In genomic region chr8:83608398-83608829, GRCm38 (mm10) we compare ENCODE assay signal across 8 mouse cellular contexts. TPM values are rescaled to one million over a fixed set of nuclear protein-coding genes. Genes with fewer than 3 reads are reported as not detected.
DNase-seq lines count a peak whose midpoint lies in the region; ATAC-seq and TF ChIP-seq lines count a peak whose summit lies in the region.

No protein-coding gene starts in this region.

- H3K9me3 ChIP-seq in limb, embryonic 11.5 days (ENCODE audit: control insufficient read depth, low read length) = no peaks in the 10 kb centered on the region
- H3K9me3 ChIP-seq in midbrain, embryonic 11.5 days (ENCODE audit: control insufficient read depth, low read length) = no peaks in the 10 kb centered on the region

- H3K27me3 ChIP-seq in limb, embryonic 11.5 days (ENCODE audit: control insufficient read depth, insufficient read depth, low read length) = no peaks in the 10 kb centered on the region
- H3K27me3 ChIP-seq in midbrain, embryonic 11.5 days (ENCODE audit: control insufficient read depth, insufficient read depth, low read length) = no peaks in the 10 kb centered on the region
- H3K27me3 ChIP-seq in small intestine, adult 2 months (ENCODE audit: control insufficient read depth, insufficient read depth, low read length) = no peaks in the 10 kb centered on the region

- ATAC-seq in limb, embryonic 11.5 days (ENCODE audit: insufficient number of reproducible peaks, low FRiP score, low TSS enrichment, low read depth) = peak; percentile 81
- peak; percentile 66 for ATAC-seq in midbrain, embryonic 11.5 days (ENCODE audit: low FRiP score)

- TF ChIP-seq CTCF in small intestine, adult 2 months (IDR thresholded peaks at IDR 0.05; ENCODE audit: extremely low read depth, insufficient read length, insufficient replicate concordance, low read depth, low read length) = no peak

- under 1% methylated on average over 51 of the region's 51 CpGs for WGBS in limb, embryonic 11.5 days
- WGBS in midbrain, embryonic 11.5 days = under 1% methylated on average over 47 of the region's 51 CpGs
- under 1% methylated on average over 51 of the region's 51 CpGs for WGBS in small intestine, adult 2 months

- H3K4me2 ChIP-seq in limb, embryonic 11.5 days (ENCODE audit: low read depth, severe bottlenecking) = peak overlapping the region; percentile 74
- H3K4me2 ChIP-seq in midbrain, embryonic 11.5 days = peak overlapping the region; percentile 90

- peak overlapping the region; percentile 84 for H3K4me3 ChIP-seq in limb, embryonic 11.5 days (ENCODE audit: low read depth, low read length)
- H3K4me3 ChIP-seq in midbrain, embryonic 11.5 days (ENCODE audit: low read depth, low read length) = peak overlapping the region; percentile 77
- peak overlapping the region; percentile 73 for H3K4me3 ChIP-seq in small intestine, adult 2 months (ENCODE audit: low read depth, low read length)

- H3K36me3 ChIP-seq in limb, embryonic 11.5 days (ENCODE audit: control insufficient read depth, insufficient read depth, low read length) = peaks cover 16% of the 10 kb centered on the region
- peaks cover 23% of the 10 kb centered on the region for H3K36me3 ChIP-seq in midbrain, embryonic 11.5 days (ENCODE audit: control insufficient read depth, insufficient read depth, low read length)
- peaks cover 32% of the 10 kb centered on the region for H3K36me3 ChIP-seq in small intestine, adult 2 months (ENCODE audit: control insufficient read depth, insufficient read depth, low read length)

- H3K4me1 ChIP-seq in limb, embryonic 11.5 days (ENCODE audit: control insufficient read depth, insufficient read depth, low read length) = peaks cover 6% of the 10 kb centered on the region
- H3K4me1 ChIP-seq in midbrain, embryonic 11.5 days (ENCODE audit: control insufficient read depth, insufficient read depth, low read length) = peaks cover 16% of the 10 kb centered on the region
- peaks cover 10% of the 10 kb centered on the region; the same call in 1 of the 2 replicates for H3K4me1 ChIP-seq in small intestine, adult 2 months (ENCODE audit: control insufficient read depth, insufficient read depth, insufficient read length, low read length)

- H3K27ac ChIP-seq in limb, embryonic 11.5 days (replicated peaks; ENCODE audit: low read depth, low read length) = peak overlapping the region; percentile 90
- peak overlapping the region; percentile 89 for H3K27ac ChIP-seq in midbrain, embryonic 11.5 days (ENCODE audit: low read depth, low read length)
- peak overlapping the region; percentile 90 for H3K27ac ChIP-seq in small intestine, adult 2 months (ENCODE audit: insufficient read depth, low read depth, low read length)

- peak; percentile 80 for DNase-seq in cerebellum, adult 18-20 months
- no peak for DNase-seq in cerebellum, adult 9-11 months
- peak; percentile 85 for DNase-seq in embryo, embryonic 11 days
- peak; percentile 90 to 92 for DNase-seq in heart, adult 18-20 months
- DNase-seq in kidney, adult 11 months = peak; percentile 84
- DNase-seq in limb, embryonic 11.5 days (ENCODE audit: low spot score) = peak; percentile 80
- DNase-seq in midbrain, embryonic 11.5 days (ENCODE audit: low spot score, missing footprints) = no peak

- peak overlapping the region; percentile 85 for H3K9ac ChIP-seq in limb, embryonic 11.5 days (ENCODE audit: low read length)
- peak overlapping the region; percentile 86 for H3K9ac ChIP-seq in midbrain, embryonic 11.5 days (ENCODE audit: low read length)

- TF ChIP-seq POLR2A in small intestine, adult 2 months (IDR thresholded peaks at IDR 0.05; ENCODE audit: low read depth, low read length) = no peak; the same call in 1 of the 2 replicates

RNA-seq across cellular contexts. Expression of gene Dnajb1, which starts 0.4 kb away (rescaled TPM):
- 10 to 100 TPM; 20.0 to 22.3 TPM for total RNA-seq in heart, adult 18-20 months (2021)
- polyA plus RNA-seq in limb, embryonic 11.5 days (2014; fragmentation: Nextera tagmentation; extraction: Ambion mirVana) = 75.6 and 78.2 TPM in 2 replicates
- polyA plus RNA-seq in midbrain, embryonic 11.5 days (2014; fragmentation: Nextera tagmentation; extraction: Ambion mirVana) = 61.1 and 71.3 TPM in 2 replicates
- 21.1 and 34.0 TPM in 2 replicates for polyA plus RNA-seq in small intestine, adult 2 months (2012; rRNA removed)

RNA-seq across cellular contexts. Expression of gene Tecr, which starts 0.6 kb away (rescaled TPM):
- 100 to 1,000 TPM; 487 to 510 TPM for total RNA-seq in heart, adult 18-20 months (2021)
- 679 and 704 TPM in 2 replicates for polyA plus RNA-seq in limb, embryonic 11.5 days (2014; fragmentation: Nextera tagmentation; extraction: Ambion mirVana)
- polyA plus RNA-seq in midbrain, embryonic 11.5 days (2014; fragmentation: Nextera tagmentation; extraction: Ambion mirVana) = 680 and 686 TPM in 2 replicates
- polyA plus RNA-seq in small intestine, adult 2 months (2012; rRNA removed) = 184 and 322 TPM in 2 replicates

RNA-seq across cellular contexts. Expression of gene Ndufb7, which starts 41.9 kb away (rescaled TPM):
- total RNA-seq in heart, adult 18-20 months (2021) = 100 to 1,000 TPM; 661 to 773 TPM
- polyA plus RNA-seq in limb, embryonic 11.5 days (2014; fragmentation: Nextera tagmentation; extraction: Ambion mirVana) = 331 and 339 TPM in 2 replicates
- 351 and 359 TPM in 2 replicates for polyA plus RNA-seq in midbrain, embryonic 11.5 days (2014; fragmentation: Nextera tagmentation; extraction: Ambion mirVana)
- 531 and 683 TPM in 2 replicates for polyA plus RNA-seq in small intestine, adult 2 months (2012; rRNA removed)

RNA-seq across cellular contexts. Expression of gene Gipc1, which starts 44.1 kb away (rescaled TPM):
- total RNA-seq in heart, adult 18-20 months (2021) = 10 to 100 TPM; 23.1 to 27.3 TPM
- polyA plus RNA-seq in limb, embryonic 11.5 days (2014; fragmentation: Nextera tagmentation; extraction: Ambion mirVana) = 163 and 178 TPM in 2 replicates
- polyA plus RNA-seq in midbrain, embryonic 11.5 days (2014; fragmentation: Nextera tagmentation; extraction: Ambion mirVana) = 184 TPM in 2 replicates
- 23.4 and 35.5 TPM in 2 replicates for polyA plus RNA-seq in small intestine, adult 2 months (2012; rRNA removed)

RNA-seq across cellular contexts. Expression of gene Ptger1, which starts 58.1 kb away (rescaled TPM):
- total RNA-seq in heart, adult 18-20 months (2021) = under 1 TPM; 0.07 to 0.41 TPM
- polyA plus RNA-seq in limb, embryonic 11.5 days (2014; fragmentation: Nextera tagmentation; extraction: Ambion mirVana) = 0.59 and 1.6 TPM in 2 replicates
- 0.31 and 0.37 TPM in 2 replicates for polyA plus RNA-seq in midbrain, embryonic 11.5 days (2014; fragmentation: Nextera tagmentation; extraction: Ambion mirVana)
- 2.9 and 3.0 TPM in 2 replicates for polyA plus RNA-seq in small intestine, adult 2 months (2012; rRNA removed)

Comparison
In these comparisons a context has a peak if more than half of its experiments do, and no peak if none do; other contexts are left out.
1. DNase-seq: peak in cerebellum, adult 18-20 months (2 of 2), embryo, embryonic 11 days (single experiment), heart, adult 18-20 months (2 of 2), kidney, adult 11 months (single experiment) and limb, embryonic 11.5 days (single experiment); none in cerebellum, adult 9-11 months (single experiment) and midbrain, embryonic 11.5 days (single experiment).
2. Peak in every context shown above with its lines, with median percentiles within 50 percentile points of each other: H3K27ac ChIP-seq and H3K4me3 ChIP-seq.